Mouse (Mus musculus): ENCODE results near the gene R3hcc1l. TPM values are rescaled to one million over a fixed set of nuclear protein-coding genes. Genes with fewer than 3 reads are reported as not detected.

R3hcc1l gene
- polyA plus RNA-seq, 1 experiment from 2014 or later = 19.9 TPM

DNA sequence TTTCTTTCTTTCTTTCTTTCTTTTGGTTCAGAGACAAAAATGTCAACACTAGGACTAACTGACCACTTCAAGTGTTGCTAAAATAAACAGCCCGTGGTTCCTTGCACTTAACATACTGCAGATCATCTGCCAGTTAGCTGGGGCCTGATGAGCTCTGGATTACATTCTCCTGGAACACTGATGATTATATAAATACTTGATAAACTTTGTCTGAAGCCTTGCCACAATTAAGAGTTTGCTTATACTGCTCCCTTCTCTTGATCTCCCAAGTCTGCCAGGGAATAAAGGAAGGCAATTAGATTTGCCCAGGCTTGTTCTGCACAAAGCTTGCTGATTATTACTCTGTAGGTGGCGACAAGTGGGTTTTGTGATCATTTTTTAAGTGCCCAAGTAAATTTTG, 69.1 kb downstream of the R3hcc1l start:
- no peak for ATAC-seq
- Histone ChIP-seq H3K27ac (ENCODE audit: low read length) (no peak overlapping the region; the same call in 1 of the 2 replicates), H3K36me3 (ENCODE audit: control insufficient read depth, insufficient read depth, low read length) (no peaks in the 10 kb centered on the region)

DNA sequence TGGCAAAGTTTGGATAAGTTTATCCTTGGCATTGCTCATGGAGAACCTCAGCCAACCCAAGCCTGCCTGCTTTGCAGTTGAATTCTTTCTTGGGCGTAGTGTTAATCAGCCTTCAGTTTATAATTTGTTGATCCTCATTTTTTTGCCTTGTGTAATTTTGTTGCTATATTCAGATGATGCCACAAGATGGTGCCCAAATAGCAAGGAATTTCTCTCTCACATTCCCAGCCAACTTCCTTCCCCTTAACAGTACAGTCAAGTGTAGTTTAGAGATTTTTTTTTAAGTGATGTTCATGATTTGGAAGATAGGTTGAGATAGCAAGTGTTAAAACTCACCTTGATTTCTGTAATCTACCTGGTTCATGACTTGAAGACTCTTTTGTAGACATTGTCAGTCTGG, 70.7 kb downstream of the R3hcc1l start:
- H3K27ac ChIP-seq (ENCODE audit: low read length) = no peak overlapping the region
- no peak for ATAC-seq
- 57% methylated on average over 1 of the region's 1 CpGs for WGBS
- H3K9me3 ChIP-seq (ENCODE audit: control insufficient read depth, low read length) = no peaks in the 10 kb centered on the region
- H3K36me3 ChIP-seq (ENCODE audit: control insufficient read depth, insufficient read depth, low read length) = 0 out of 2 replicates have a peak, but pooled peaks cover 2% of the 10 kb centered on the region
- H3K4me1 ChIP-seq (ENCODE audit: control insufficient read depth, insufficient read depth, low read length) = peaks cover 7% of the 10 kb centered on the region; the same call in 1 of the 2 replicates
- no peak overlapping the region for H3K4me3 ChIP-seq (ENCODE audit: low read length)
- no peaks in the 10 kb centered on the region for H3K27me3 ChIP-seq (replicated peaks; ENCODE audit: control insufficient read depth, insufficient read depth, low read length)
- H3K4me2 ChIP-seq (ENCODE audit: low read depth, low read length) = no peak overlapping the region
- H3K9ac ChIP-seq (ENCODE audit: low read depth, low read length) = no peak overlapping the region

More for the DNA sequence above, 69.1 kb downstream of the R3hcc1l start:
- Histone ChIP-seq H3K9ac (ENCODE audit: low read depth, low read length) (no peak overlapping the region), H3K4me2 (ENCODE audit: low read depth, low read length) (no peak overlapping the region), H3K4me1 (ENCODE audit: control insufficient read depth, insufficient read depth, low read length) (peaks cover 7% of the 10 kb centered on the region; the same call in 1 of the 2 replicates), H3K9me3 (ENCODE audit: control insufficient read depth, low read length) (no peaks in the 10 kb centered on the region), H3K27me3 (replicated peaks; ENCODE audit: control insufficient read depth, insufficient read depth, low read length) (no peaks in the 10 kb centered on the region), H3K4me3 (ENCODE audit: low read length) (no peak overlapping the region)
- WGBS = 43% methylated on average over 2 of the region's 2 CpGs

DNA sequence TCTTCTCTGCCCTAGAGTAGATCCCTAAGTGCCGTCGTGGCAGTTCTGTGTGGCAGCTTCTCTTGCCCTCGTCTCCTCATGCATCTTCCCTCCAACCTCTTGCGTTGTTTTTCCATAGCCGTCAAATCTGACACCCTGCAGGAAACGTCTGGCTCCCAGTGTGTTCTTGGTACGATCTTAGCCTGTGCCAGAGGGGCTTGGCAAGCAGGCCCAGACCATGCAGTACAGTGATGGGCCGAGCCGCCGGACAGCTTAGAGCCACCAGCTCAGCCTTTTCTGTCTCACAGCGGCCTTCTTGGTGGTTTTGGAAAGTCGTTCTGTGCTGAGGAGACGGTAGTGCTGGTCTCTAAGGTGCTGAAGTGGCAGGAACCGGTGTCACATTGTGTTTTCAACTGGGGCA, 73.0 kb downstream of the R3hcc1l start:
- Histone ChIP-seq H3K4me3 (ENCODE audit: low read length) (no peak overlapping the region), H3K9ac (ENCODE audit: low read depth, low read length) (no peak overlapping the region), H3K27me3 (replicated peaks; ENCODE audit: control insufficient read depth, insufficient read depth, low read length) (no peaks in the 10 kb centered on the region), H3K4me2 (ENCODE audit: low read depth, low read length) (no peak overlapping the region), H3K4me1 (ENCODE audit: control insufficient read depth, insufficient read depth, low read length) (peaks cover 7% of the 10 kb centered on the region; the same call in 1 of the 2 replicates), H3K27ac (ENCODE audit: low read length) (no peak overlapping the region), H3K9me3 (ENCODE audit: control insufficient read depth, low read length) (no peaks in the 10 kb centered on the region), H3K36me3 (ENCODE audit: control insufficient read depth, insufficient read depth, low read length) (peaks cover 2% of the 10 kb centered on the region; the same call in 1 of the 2 replicates)
- WGBS = 77% methylated on average over 14 of the region's 14 CpGs
- no peak for ATAC-seq

DNA sequence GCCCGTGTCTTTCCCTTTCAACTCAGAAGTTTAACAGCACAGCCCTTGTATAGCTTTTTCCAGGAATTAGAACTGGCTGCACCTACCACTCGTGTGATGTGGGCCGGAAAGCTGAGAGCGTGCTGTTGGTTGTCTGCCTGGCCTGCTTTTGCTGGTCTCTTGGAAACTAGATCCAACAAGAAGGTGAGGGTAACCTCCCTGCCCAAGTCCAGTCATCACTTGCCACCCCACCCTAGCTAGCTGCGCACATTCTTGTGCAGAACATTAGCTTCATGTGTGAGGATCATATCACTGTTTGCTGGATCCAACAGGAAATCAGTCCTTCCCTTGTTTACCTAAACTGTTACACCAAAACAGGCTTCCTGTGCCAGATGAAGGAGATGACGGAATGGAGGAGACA, 74.9 kb downstream of the R3hcc1l start:
- Histone ChIP-seq H3K4me1 (ENCODE audit: control insufficient read depth, insufficient read depth, low read length) (peaks cover 2% of the 10 kb centered on the region; the same call in 1 of the 2 replicates), H3K9ac (ENCODE audit: low read depth, low read length) (no peak overlapping the region), H3K4me3 (ENCODE audit: low read length) (no peak overlapping the region), H3K27ac (ENCODE audit: low read length) (no peak overlapping the region), H3K36me3 (ENCODE audit: control insufficient read depth, insufficient read depth, low read length) (peaks cover 2% of the 10 kb centered on the region; the same call in 1 of the 2 replicates), H3K4me2 (ENCODE audit: low read depth, low read length) (no peak overlapping the region), H3K9me3 (ENCODE audit: control insufficient read depth, low read length) (no peaks in the 10 kb centered on the region), H3K27me3 (replicated peaks; ENCODE audit: control insufficient read depth, insufficient read depth, low read length) (no peaks in the 10 kb centered on the region)
- ATAC-seq = no peak
- WGBS = 82% methylated on average over 6 of the region's 6 CpGs

DNA sequence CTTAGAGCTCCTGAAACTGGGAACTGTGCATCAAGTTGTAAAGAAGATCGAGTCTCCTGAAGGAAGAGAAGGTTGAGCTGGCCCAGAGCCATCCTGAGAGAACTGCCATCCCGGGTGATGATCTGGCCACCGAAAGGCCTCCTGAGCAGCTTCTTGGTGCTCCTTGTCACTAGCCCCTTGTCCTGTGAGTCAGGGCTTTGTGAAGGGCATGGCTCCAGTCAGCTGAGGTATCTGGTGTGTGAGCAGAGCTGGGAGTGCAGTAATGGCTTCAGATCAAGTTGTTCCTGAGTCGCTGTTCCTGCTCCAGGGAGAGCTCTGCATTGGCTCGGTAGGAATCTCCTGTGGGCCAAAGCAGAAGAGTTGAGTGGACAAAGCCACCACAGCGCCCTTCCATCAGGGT, 76.5 kb downstream of the R3hcc1l start:
- no peak overlapping the region for H3K4me3 ChIP-seq (ENCODE audit: low read length)
- no peaks in the 10 kb centered on the region for H3K4me1 ChIP-seq (ENCODE audit: control insufficient read depth, insufficient read depth, low read length)
- ATAC-seq = no peak
- no peak overlapping the region for H3K27ac ChIP-seq (ENCODE audit: low read length)
- 92% methylated on average over 6 of the region's 6 CpGs for WGBS
- no peaks in the 10 kb centered on the region for H3K9me3 ChIP-seq (ENCODE audit: control insufficient read depth, low read length)
- no peak overlapping the region for H3K9ac ChIP-seq (ENCODE audit: low read depth, low read length)
- no peaks in the 10 kb centered on the region for H3K27me3 ChIP-seq (replicated peaks; ENCODE audit: control insufficient read depth, insufficient read depth, low read length)
- peaks cover 2% of the 10 kb centered on the region; the same call in 1 of the 2 replicates for H3K36me3 ChIP-seq (ENCODE audit: control insufficient read depth, insufficient read depth, low read length)
- no peak overlapping the region for H3K4me2 ChIP-seq (ENCODE audit: low read depth, low read length)

DNA sequence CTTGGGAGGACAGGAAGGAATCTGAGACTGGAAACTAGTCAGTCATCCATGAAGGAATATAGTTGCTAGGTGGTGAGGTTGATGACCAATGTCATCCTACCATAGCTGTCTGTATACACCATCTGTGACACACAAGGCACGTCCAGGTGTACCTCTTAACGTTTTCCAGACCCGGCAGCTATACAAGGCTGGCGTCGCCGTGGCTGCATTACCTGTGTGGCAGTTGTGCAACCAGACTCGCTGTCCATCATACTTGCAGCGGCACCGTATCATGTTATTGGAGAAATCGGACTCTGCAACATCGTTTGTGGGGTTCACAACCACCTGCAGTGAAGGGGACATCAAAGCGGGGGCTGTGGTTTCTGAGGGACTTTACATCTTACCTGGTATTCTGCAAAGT, 78.7 kb downstream of the R3hcc1l start:
- H3K4me2 ChIP-seq (ENCODE audit: low read depth, low read length) = no peak overlapping the region
- peaks cover 2% of the 10 kb centered on the region; the same call in 1 of the 2 replicates for H3K36me3 ChIP-seq (ENCODE audit: control insufficient read depth, insufficient read depth, low read length)
- H3K9ac ChIP-seq (ENCODE audit: low read depth, low read length) = no peak overlapping the region
- H3K9me3 ChIP-seq (ENCODE audit: control insufficient read depth, low read length) = no peaks in the 10 kb centered on the region
- no peak for ATAC-seq
- 93% methylated on average over 12 of the region's 12 CpGs for WGBS
- no peak overlapping the region for H3K4me3 ChIP-seq (ENCODE audit: low read length)
- H3K27me3 ChIP-seq (replicated peaks; ENCODE audit: control insufficient read depth, insufficient read depth, low read length) = no peaks in the 10 kb centered on the region
- H3K4me1 ChIP-seq (ENCODE audit: control insufficient read depth, insufficient read depth, low read length) = no peaks in the 10 kb centered on the region
- no peak overlapping the region for H3K27ac ChIP-seq (ENCODE audit: low read length)

DNA sequence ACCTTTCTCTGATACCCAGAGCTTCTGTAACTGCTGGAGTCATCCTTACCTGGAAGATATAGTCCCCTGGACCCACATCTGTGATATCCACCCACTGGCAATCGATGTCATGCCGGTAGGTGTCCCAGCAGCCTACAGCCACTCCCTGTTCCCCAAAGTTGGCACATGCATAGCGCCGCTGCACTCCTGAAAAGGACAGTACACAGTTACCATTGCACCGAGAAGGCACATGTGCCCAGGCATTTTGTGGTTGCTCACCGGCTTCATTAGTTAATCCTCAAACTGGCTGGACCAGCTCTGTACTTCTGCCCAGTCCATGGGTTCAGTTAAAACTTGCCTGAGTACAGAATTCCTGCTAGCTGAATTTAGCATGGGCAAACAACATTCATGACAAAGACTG, 79.3 kb downstream of the R3hcc1l start:
- no peak overlapping the region for H3K27ac ChIP-seq (ENCODE audit: low read length)
- no peak overlapping the region for H3K9ac ChIP-seq (ENCODE audit: low read depth, low read length)
- H3K27me3 ChIP-seq (replicated peaks; ENCODE audit: control insufficient read depth, insufficient read depth, low read length) = no peaks in the 10 kb centered on the region
- H3K9me3 ChIP-seq (ENCODE audit: control insufficient read depth, low read length) = no peaks in the 10 kb centered on the region
- WGBS = 91% methylated on average over 6 of the region's 6 CpGs
- no peak overlapping the region for H3K4me3 ChIP-seq (ENCODE audit: low read length)
- ATAC-seq = no peak
- H3K4me2 ChIP-seq (ENCODE audit: low read depth, low read length) = no peak overlapping the region
- H3K4me1 ChIP-seq (ENCODE audit: control insufficient read depth, insufficient read depth, low read length) = no peaks in the 10 kb centered on the region
- H3K36me3 ChIP-seq (ENCODE audit: control insufficient read depth, insufficient read depth, low read length) = peaks cover 2% of the 10 kb centered on the region; the same call in 1 of the 2 replicates

DNA sequence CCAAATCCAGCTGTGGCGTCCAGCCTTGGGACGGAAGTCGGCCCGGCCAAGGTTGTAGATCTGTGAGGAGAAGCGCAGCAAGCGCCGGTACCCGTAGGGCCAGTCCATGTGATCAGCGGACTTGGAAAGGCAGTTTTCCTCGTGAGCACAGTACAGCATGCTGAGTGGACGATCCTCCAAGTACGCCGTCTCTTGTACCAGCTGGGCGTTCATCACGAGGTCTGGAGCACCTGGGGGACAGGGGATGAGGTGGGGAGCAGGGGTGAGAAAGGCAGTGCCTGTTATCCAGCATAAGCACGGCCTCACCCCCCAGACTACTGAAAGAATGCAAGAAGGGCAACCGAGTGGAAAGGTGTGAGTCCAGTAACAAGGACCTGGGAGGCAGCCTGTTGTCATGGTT, 81.3 kb downstream of the R3hcc1l start:
- Histone ChIP-seq H3K4me3 (ENCODE audit: low read length) (no peak overlapping the region), H3K9ac (ENCODE audit: low read depth, low read length) (no peak overlapping the region), H3K4me1 (ENCODE audit: control insufficient read depth, insufficient read depth, low read length) (no peaks in the 10 kb centered on the region), H3K9me3 (ENCODE audit: control insufficient read depth, low read length) (no peaks in the 10 kb centered on the region), H3K27me3 (replicated peaks; ENCODE audit: control insufficient read depth, insufficient read depth, low read length) (no peaks in the 10 kb centered on the region), H3K27ac (ENCODE audit: low read length) (no peak overlapping the region), H3K36me3 (ENCODE audit: control insufficient read depth, insufficient read depth, low read length) (no peaks in the 10 kb centered on the region), H3K4me2 (ENCODE audit: low read depth, low read length) (no peak overlapping the region)
- ATAC-seq = no peak
- WGBS = 82% methylated on average over 17 of the region's 17 CpGs

DNA sequence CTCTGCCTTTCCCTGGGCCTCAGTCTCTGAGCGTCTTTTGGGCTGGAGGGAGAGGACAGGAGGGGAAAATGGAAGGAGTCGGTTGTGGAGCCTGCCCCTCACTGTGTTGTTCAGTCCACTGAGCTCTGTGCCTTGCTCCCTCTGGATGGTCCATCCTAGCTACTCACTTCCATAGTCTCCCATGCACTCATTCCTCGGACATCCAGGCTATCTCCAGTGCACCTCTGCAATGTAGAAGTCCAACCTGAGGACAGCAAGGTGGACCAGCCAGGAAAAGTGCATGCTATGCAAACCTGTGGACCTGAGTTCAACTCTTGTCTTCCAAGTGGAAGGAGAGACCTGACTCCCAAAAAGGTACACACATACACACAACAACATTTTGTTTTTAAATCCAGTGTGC, 82.0 kb downstream of the R3hcc1l start:
- WGBS = 56% methylated on average over 3 of the region's 3 CpGs
- Histone ChIP-seq H3K9ac (ENCODE audit: low read depth, low read length) (no peak overlapping the region), H3K4me2 (ENCODE audit: low read depth, low read length) (no peak overlapping the region), H3K4me3 (ENCODE audit: low read length) (no peak overlapping the region), H3K9me3 (ENCODE audit: control insufficient read depth, low read length) (no peaks in the 10 kb centered on the region), H3K27ac (ENCODE audit: low read length) (no peak overlapping the region), H3K4me1 (ENCODE audit: control insufficient read depth, insufficient read depth, low read length) (no peaks in the 10 kb centered on the region), H3K27me3 (replicated peaks; ENCODE audit: control insufficient read depth, insufficient read depth, low read length) (no peaks in the 10 kb centered on the region), H3K36me3 (ENCODE audit: control insufficient read depth, insufficient read depth, low read length) (no peaks in the 10 kb centered on the region)
- ATAC-seq = no peak

DNA sequence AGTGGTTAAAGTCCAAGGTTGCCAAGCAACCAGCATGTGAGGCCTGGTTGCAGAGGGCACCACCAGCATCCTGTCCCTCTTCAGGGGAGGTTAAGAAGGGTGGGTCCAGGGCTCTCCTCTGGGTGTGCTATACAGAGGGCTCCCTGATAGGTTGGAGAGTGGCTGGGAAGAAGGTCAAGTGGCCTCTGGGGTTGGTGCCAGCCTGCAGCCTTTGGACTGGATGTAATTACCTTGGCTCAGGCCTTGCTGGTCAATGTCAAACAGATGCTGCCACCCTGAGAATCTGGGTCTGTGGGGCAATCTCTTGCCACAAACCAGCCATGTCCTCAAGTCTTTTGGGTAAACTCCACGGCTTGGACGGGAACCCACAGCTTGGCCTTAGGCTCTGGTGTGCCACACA, 82.9 kb downstream of the R3hcc1l start:
- Histone ChIP-seq H3K27me3 (replicated peaks; ENCODE audit: control insufficient read depth, insufficient read depth, low read length) (no peaks in the 10 kb centered on the region), H3K4me1 (ENCODE audit: control insufficient read depth, insufficient read depth, low read length) (no peaks in the 10 kb centered on the region), H3K27ac (ENCODE audit: low read length) (no peak overlapping the region), H3K4me3 (ENCODE audit: low read length) (no peak overlapping the region), H3K4me2 (ENCODE audit: low read depth, low read length) (no peak overlapping the region), H3K9ac (ENCODE audit: low read depth, low read length) (no peak overlapping the region), H3K9me3 (ENCODE audit: control insufficient read depth, low read length) (no peaks in the 10 kb centered on the region), H3K36me3 (ENCODE audit: control insufficient read depth, insufficient read depth, low read length) (no peaks in the 10 kb centered on the region)
- no peak for ATAC-seq
- WGBS = 78% methylated on average over 2 of the region's 2 CpGs

Data from intestine, embryonic 16.5 days (tissue).